Mouse (Mus musculus): ENCODE data around the gene Suox.
"Not testable (repeated sequence)": the region's sequence is repeated elsewhere in the genome, so short reads cannot be mapped to it uniquely, and the experiment has no call there.

Gene Suox

DNA sequence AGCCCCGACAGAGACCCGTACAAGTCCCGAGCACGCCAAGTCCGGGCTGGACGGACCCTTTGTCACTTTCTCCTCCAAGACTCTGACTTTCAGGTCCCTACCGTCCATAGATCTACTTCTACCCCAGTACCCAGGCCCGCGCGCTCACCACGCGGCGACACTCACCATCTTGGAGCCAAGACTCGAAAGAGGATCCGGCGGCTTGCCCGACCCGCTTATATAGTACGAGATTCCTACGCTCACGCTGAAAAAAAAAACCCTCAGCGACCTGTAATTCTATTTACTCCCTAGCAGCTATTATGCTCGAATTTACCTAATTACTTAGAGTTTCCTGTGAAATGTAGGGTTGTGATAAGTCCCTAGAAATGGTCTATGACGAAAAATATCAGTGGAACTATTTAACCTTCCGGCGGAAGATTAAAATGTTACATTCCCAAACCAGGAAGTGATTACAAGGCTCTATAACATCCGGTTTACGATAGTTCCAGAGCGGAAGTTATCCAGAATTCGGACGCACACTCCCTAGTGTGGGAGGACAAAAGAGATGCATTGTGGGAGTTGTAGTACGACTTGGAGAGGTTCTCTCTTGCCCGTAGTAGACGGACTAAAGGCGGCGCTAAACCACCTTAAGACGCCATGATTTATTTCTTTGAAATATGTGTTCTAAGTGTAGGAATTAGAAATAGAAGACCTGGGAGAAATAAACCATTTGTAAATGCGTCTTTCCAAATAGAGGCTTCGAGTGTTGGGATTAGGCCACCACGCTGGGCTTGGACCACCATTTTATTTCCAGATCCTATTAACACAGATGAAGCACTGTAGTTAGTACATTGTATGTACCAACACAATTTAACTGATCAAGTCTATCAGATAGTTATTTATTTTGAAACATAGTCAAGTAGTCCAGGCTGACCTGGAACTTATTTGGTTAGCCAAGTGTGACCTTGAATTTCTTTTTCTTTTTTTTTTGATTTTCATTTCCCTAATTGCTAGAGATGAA is 47.3 kb downstream of the Suox start, which contains the start of gene Rps26:
TSS of gene Rps26 (minus strand) at position 437 of the 1,000 bp plus-strand sequence.
- peak; percentile 99 for DNase-seq (ENCODE audit: low spot score)

DNA sequence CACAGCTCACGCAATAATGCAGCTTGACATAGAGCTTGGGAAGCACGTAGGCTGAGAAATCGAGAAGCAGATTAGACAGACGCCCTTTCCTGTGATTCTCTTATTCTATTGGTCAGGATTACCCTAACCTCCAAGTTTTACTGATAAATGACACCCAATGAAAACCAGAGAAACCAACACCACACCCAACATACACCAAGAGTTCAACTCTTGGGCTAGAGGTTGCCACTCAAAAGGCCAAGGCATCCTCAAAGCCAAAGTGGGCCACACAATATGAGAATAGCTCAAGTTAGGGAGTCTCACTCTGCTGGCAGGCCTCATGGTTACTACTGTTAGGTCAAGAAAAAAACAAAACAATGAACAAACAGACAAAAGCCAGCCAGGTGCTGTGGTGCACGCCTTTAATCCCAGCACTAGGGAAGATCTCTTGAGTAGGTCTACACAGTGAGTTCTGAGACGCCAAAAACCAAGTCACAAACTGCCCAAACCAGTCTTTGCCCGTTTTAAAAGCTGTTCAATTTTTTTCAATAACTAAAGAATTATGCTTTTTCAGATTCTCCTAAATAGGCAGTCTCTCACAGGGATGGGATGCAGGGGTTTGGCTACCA is 48.5 kb downstream of the Suox start:
- peak; percentile 20 for DNase-seq (ENCODE audit: low spot score)

DNA sequence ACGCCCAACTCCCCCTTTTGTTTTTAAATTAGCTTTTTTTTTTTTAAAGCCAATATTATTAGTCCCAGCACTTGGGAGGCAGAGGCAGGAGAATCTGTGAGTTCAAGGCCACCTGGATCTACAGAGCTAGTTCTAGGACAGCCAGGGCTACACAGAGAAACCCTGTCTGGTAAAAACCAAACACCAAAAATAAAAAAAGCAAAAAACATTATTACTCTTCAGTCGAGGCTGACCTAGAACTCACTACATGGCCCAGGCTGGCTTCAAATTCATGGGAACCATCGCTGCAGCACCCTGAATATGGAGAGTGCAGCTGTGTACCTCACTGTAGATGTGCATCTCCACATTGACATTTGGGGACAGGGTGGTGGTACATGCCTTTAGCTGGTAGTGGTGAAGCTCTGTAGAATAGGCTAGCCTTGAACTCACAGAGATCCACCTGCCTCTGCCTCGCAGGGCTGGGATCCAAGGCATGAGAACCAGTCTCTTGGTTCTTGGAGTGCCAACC is 50.7 kb downstream of the Suox start:
- DNase-seq (ENCODE audit: low spot score), result not testable (repeated sequence)

DNA sequence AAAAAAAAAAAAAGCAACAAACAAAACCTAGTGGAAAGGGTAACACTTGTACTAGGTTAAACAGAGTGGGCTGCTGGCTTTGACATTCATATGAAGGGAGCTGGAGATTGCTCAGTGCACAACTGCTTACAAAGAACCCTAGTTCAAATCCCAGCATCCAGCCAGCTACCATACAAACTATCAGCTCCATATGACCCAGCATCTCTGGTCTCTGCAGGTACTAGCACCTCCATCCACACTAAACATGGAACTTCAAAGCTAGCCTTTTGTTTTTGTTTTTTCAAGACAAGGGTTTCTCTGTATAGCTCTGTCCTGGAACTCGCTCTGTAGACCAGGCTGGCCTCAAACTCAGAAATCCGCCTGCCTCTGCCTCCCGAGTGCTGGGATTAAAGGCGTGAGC is 51.2 kb downstream of the Suox start:
- DNase-seq (ENCODE audit: low spot score), result no peak

DNA sequence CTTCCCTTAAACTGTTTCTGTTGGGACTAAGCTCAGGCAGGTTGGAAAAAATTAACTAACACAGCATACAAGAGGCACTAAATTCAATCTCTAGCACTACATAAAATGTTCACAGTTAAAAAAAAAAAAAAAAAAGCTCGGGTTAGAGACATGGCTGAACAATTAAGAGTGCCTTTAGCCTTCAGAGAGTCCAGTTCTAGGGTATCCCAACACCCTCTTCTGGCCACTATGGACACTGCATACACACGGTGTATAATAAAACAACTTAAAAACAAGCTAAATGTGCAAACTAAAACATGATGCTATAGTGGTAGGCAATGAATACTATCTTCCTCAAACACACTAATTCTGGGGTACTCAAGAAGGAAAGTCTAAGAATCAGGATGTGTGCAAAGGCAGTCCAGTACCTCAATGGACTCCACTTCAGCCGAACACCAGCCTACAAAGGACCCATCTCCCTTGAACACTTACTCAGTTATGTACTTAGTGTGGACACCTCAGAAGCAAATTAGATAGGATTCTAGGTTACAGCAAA is 51.8 kb downstream of the Suox start:
- DNase-seq (ENCODE audit: low spot score), result no peak

DNA sequence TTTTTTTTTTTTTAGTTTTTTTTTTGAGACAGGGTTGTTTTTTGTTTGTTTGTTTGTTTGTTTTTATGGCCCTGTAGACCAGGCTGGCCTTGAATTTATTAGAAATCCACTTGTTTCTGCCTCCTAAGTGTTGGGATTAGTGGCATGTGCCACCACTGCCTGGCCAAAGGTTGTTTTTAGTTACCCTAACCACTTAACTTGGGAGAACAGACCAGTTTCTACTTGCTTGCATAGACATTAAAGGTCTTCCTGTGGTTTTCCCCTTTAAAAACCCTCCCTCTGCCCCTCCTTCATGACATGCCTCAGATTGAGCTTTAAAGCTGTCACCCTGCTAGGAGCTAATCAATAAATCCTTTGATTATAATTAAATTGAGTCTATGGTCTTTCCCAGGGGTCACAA is 53.6 kb downstream of the Suox start:
- DNase-seq (ENCODE audit: low spot score), result no peak

Data from adipocyte (in vitro differentiated cells).